Mouse (Mus musculus) hindbrain, embryonic 11.5 days (tissue): ENCODE measurements around the gene Trub2. TPM values are rescaled to one million over a fixed set of nuclear protein-coding genes. Genes with fewer than 3 reads are reported as not detected.

ENCODE experiments used
- ATAC-seq: fragments of 200-750 bp; cut with Nextera tagmentation; 2 replicates; pipeline ENCODE4 v1.8.0; 2017; ENCODE audit warnings: mild to moderate bottlenecking, moderate TSS enrichment, moderate library complexity; ENCODE audit not compliant: low FRiP score
- DNase-seq: peaks from one replicate; pipeline ENCODE4 v3.0.0-alpha.2; 2015; ENCODE audit warnings: low spot score
- H3K27ac ChIP-seq: fragments of 300-500 bp; sonication (generic); 2 replicates; pipeline ENCODE4 v1.5.1; 2014; ENCODE audit warnings: mild to moderate bottlenecking, low read depth, low read length
- H3K27me3 ChIP-seq: fragments of 300-500 bp; sonication (generic); 2 replicates; pipeline ENCODE4 v1.6.1; 2014; ENCODE audit warnings: mild to moderate bottlenecking, low read length, moderate library complexity, mixed read lengths; ENCODE audit not compliant: control insufficient read depth, insufficient read depth
- H3K36me3 ChIP-seq: fragments of 300-500 bp; sonication (generic); 2 replicates; pipeline ENCODE4 v1.6.1; 2014; ENCODE audit warnings: mild to moderate bottlenecking, low read length, moderate library complexity, mixed read lengths; ENCODE audit not compliant: control insufficient read depth, insufficient read depth
- H3K4me1 ChIP-seq: fragments of 300-500 bp; sonication (generic); replicated peaks from 2 replicates; pipeline ENCODE4 v1.6.1; 2014; ENCODE audit warnings: low read length, mixed read lengths; ENCODE audit not compliant: control insufficient read depth, insufficient read depth
- H3K4me2 ChIP-seq: fragments of 300-500 bp; sonication (generic); replicated peaks from 2 replicates; pipeline ENCODE4 v1.6.1; 2014; ENCODE audit warnings: mild to moderate bottlenecking, low read depth, low read length
- H3K4me3 ChIP-seq: fragments of 300-500 bp; sonication (generic); 2 replicates; pipeline ENCODE4 v1.5.1; 2014; ENCODE audit warnings: low read depth, low read length
- H3K9ac ChIP-seq: fragments of 300-500 bp; sonication (generic); 2 replicates; pipeline ENCODE4 v1.6.1; 2014; ENCODE audit warnings: low read depth, low read length
- H3K9me3 ChIP-seq: fragments of 300-500 bp; sonication (generic); 2 replicates; pipeline ENCODE4 v1.6.1; 2016; ENCODE audit warnings: low read length; ENCODE audit not compliant: control insufficient read depth
- WGBS: fragments of 180-500 bp; shearing (Covaris S2); extraction: QIAGEN DNeasy Blood & Tissue Kit; methylation state at CpG from one replicate; pipeline ENCODE4 v1.1.7; 2014; 5-methylcytosine and 5-hydroxymethylcytosine counted together
- polyA plus RNA-seq: library from polyadenylated mRNA; unstranded; fragments of >200 nt; fragmentation: Nextera tagmentation; extraction: Ambion mirVana; gene quantifications from 2 replicates; pipeline ENCODE4 v1.2.1, GENCODE M21; 2014

Trub2 gene
- 30.2 and 32.3 TPM in 2 replicates for polyA plus RNA-seq

DNA sequence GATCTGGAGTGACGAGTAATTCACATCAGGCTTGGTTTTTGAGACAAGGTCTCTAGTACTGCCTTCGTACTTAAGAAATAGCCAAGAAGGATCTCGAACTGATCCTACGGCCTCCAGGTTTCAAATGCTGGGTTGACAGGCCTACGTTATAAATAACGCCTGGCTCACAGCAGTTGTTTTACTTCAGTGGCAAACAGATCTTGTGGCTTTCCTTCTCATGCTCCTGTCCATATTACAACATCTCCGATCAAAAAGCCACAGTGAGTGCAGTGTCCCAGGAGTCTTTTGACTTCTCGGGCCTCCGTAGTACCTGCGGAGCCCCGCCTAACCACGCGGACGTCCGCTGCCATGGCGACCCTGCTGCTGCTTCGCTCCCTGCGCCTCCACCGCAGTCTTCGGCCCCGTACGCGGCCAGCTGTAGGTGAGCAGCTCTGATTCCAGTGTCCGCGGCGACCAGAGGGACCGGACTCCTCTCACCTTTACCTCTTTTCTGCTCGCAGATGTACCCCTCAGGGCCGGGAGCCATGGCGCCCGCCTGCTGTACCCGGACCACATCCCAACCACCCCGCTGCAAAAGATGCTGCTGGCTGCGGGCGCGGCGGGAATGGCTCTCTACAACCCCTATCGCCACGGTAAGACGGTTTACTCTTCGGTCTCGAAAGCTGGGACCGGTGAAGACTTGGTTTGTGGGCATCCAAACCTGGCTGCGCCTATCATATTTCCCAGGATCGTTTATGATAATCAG is at the start of gene Trub2:
Trub2 (minus strand) TSS at position 566 of the 745 bp plus-strand sequence.
- Histone ChIP-seq H3K4me2 (peak within 1 kb of the TSS; percentile 79), H3K4me3 (peak within 1 kb of the TSS; percentile 65), H3K9ac (peak within 1 kb of the TSS; percentile 80), H3K4me1 (0 out of 2 replicates have a peak, but pooled peaks cover 2% of the 10 kb centered on the region), H3K27ac (no peak within 1 kb of the TSS), H3K9me3 (no peaks in the 10 kb centered on the region), H3K36me3 (peaks cover 12% of the 10 kb centered on the region), H3K27me3 (no peaks in the 10 kb centered on the region)
- under 1% methylated on average over 45 of the region's 45 CpGs for WGBS
- DNase-seq (peak; percentile 82), ATAC-seq (peak; percentile 90)

GRCm38 (mm10) chr2:29835391-29835899 is 47.1 kb upstream of the Trub2 start:
- H3K36me3 ChIP-seq = no peaks in the 10 kb centered on the region
- H3K4me2 ChIP-seq = peak overlapping the region; percentile 4; the same call in 1 of the 2 replicates
- H3K27ac ChIP-seq = peak overlapping the region; percentile 91
- peak; percentile 55 for ATAC-seq
- 18% methylated on average over 2 of the region's 2 CpGs for WGBS
- H3K4me1 ChIP-seq = peaks cover 16% of the 10 kb centered on the region
- H3K9ac ChIP-seq = peak overlapping the region; percentile 34; the same call in 1 of the 2 replicates
- no peaks in the 10 kb centered on the region for H3K9me3 ChIP-seq
- no peak overlapping the region for H3K4me3 ChIP-seq
- DNase-seq = peak; percentile 66
- no peaks in the 10 kb centered on the region for H3K27me3 ChIP-seq

DNA sequence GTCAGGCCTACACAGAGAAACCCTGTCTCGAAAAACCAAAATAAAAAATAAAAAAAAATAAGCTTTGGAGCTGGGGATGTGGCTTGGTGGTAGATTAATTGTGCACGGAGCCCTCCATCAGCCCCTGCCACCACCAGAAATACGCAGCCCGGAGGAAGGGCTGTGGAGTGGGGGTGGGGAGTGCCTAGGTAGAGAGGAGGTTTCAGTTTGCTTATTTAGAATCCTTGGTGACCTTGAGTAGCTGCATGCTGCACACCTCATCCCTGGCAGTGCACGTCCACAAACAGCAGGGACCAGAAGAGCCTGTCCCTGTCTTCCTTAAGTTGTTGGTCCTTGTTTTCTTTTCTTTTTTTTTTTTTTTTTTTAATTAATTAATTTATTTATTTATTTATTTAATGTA is 45.5 kb upstream of the Trub2 start:
- DNase-seq = no peak
- Histone ChIP-seq H3K27ac (no peak overlapping the region), H3K36me3 (no peaks in the 10 kb centered on the region), H3K4me2 (no peak overlapping the region), H3K4me1 (peaks cover 8% of the 10 kb centered on the region), H3K9me3 (no peaks in the 10 kb centered on the region), H3K9ac (no peak overlapping the region), H3K27me3 (no peaks in the 10 kb centered on the region), H3K4me3 (no peak overlapping the region)
- 94% methylated on average over 5 of the region's 5 CpGs for WGBS
- no peak for ATAC-seq

DNA sequence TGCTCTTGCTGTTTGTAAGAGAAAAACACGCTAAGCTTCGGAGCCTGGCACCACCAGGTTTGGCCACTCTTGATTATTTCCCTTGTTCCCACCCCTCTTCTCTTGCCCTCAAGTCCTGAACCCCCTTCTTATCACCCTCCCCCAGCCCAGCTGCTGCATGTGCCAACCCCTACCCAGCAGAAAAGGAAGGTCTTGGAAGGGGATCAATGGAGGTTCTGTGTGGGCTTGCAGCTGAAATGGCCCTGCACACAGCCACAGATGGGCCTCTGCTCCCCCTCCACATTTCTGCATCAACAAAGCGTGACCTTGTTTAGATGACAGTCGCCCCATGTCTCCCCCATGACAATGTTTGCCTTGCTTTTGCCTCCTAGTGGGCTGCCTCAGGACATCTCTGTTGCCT is 42.8 kb upstream of the Trub2 start:
- WGBS = 96% methylated on average over 4 of the region's 4 CpGs
- ATAC-seq = no peak
- Histone ChIP-seq H3K27me3 (no peaks in the 10 kb centered on the region), H3K9me3 (no peaks in the 10 kb centered on the region), H3K27ac (no peak overlapping the region), H3K9ac (no peak overlapping the region), H3K4me2 (no peak overlapping the region), H3K4me3 (no peak overlapping the region), H3K4me1 (peaks cover 7% of the 10 kb centered on the region), H3K36me3 (no peaks in the 10 kb centered on the region)
- no peak for DNase-seq

GRCm38 (mm10) chr2:29827709-29828024 is 39.4 kb upstream of the Trub2 start:
- no peaks in the 10 kb centered on the region for H3K27me3 ChIP-seq
- no peak for DNase-seq
- H3K4me1 ChIP-seq = peaks cover 6% of the 10 kb centered on the region
- H3K9me3 ChIP-seq = no peaks in the 10 kb centered on the region
- peak overlapping the region; percentile 79 for H3K4me2 ChIP-seq
- peak overlapping the region; percentile 65; the same call in 1 of the 2 replicates for H3K27ac ChIP-seq
- no peaks in the 10 kb centered on the region for H3K36me3 ChIP-seq
- peak overlapping the region; percentile 96 for H3K4me3 ChIP-seq
- peak overlapping the region; percentile 77 for H3K9ac ChIP-seq
- WGBS = 3% methylated on average over 12 of the region's 12 CpGs
- 0 out of 2 replicates have a peak, but pooled peaks have one; percentile 12 for ATAC-seq

- Histone ChIP-seq H3K4me1 (peaks cover 6% of the 10 kb centered on the region), H3K9ac (peak overlapping the region; percentile 81), H3K4me2 (peak overlapping the region; percentile 79), H3K27me3 (no peaks in the 10 kb centered on the region), H3K27ac (peak overlapping the region; percentile 97), H3K9me3 (no peaks in the 10 kb centered on the region), H3K36me3 (no peaks in the 10 kb centered on the region), H3K4me3 (peak overlapping the region; percentile 96)
- DNase-seq = peak; percentile 98
- peak; percentile 95 for ATAC-seq
- WGBS = under 1% methylated on average over 48 of the region's 48 CpGs
These were observed 38.8 kb upstream of the Trub2 start for GRCm38 (mm10) chr2:29826926-29827708.

GRCm38 (mm10) chr2:29826318-29826925 is 38.1 kb upstream of the Trub2 start:
- Histone ChIP-seq H3K27ac (peak overlapping the region; percentile 97), H3K4me1 (peaks cover 6% of the 10 kb centered on the region), H3K27me3 (no peaks in the 10 kb centered on the region), H3K9me3 (no peaks in the 10 kb centered on the region), H3K4me2 (peak overlapping the region; percentile 62), H3K4me3 (peak overlapping the region; percentile 96), H3K36me3 (no peaks in the 10 kb centered on the region), H3K9ac (peak overlapping the region; percentile 81)
- ATAC-seq (peak; percentile 44), DNase-seq (peak; percentile 10)
- WGBS = 13% methylated on average over 11 of the region's 11 CpGs

DNA sequence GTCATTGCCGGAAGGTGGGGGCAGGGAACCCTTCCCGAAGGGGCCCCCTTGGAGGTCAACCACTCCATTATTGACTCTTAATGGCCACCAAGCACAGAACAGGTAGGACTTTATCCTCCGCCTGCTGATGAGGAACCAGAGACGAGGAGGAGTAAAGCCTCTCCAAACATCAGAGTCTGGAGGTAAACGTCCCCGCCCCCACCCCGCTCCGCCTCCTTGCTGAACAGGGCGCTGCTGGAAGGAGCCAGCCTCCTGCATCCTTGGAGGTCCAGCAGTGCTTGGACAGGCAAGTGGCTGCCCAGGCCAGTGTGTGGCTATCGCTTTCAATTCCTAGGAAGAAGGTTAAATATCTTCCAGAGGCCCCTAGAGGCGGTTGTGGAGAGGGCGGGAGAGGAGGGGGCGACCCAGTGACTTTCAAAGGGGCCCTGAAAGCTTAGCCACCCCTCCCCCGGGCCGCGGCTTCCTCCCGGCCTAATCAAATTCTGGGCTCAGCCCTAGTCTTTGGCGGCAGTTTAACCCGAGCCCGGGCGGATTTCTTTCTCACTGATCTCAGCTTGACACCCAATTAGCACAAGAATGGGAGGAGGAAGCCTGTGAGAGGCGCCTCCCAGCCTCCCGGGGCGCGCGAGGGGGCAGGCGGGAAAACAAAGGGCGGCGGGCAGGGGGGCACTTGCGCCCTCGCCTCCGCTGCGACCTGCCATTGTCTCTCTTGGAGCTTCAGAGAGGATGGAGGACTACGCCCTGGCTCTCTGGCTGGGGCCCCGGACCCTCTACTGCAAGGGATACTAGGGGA is 31.9 kb upstream of the Trub2 start, which contains the start of gene Urm1:
Urm1 (plus strand) TSS at position 51 of the 793 bp plus-strand sequence.
- H3K27me3 ChIP-seq = no peaks in the 10 kb centered on the region
- ATAC-seq (peak; percentile 89), DNase-seq (peak; percentile 91)
- H3K9me3 ChIP-seq = no peaks in the 10 kb centered on the region
- no peaks in the 10 kb centered on the region for H3K36me3 ChIP-seq
- H3K27ac ChIP-seq = peak within 1 kb of the TSS; percentile 98
- H3K4me3 ChIP-seq = peak within 1 kb of the TSS; percentile 28
- peak within 1 kb of the TSS; percentile 52 for H3K4me2 ChIP-seq
- peak within 1 kb of the TSS; percentile 60 for H3K9ac ChIP-seq
- peaks cover 14% of the 10 kb centered on the region; the same call in 1 of the 2 replicates for H3K4me1 ChIP-seq
- under 1% methylated on average over 33 of the region's 35 CpGs for WGBS
